Mouse (Mus musculus) central nervous system, embryonic 18 days (tissue): ENCODE data around the gene Tmem246. TPM values are rescaled to one million over a fixed set of nuclear protein-coding genes. Genes with fewer than 3 reads are reported as not detected.

Experiments used
- polyA plus RNA-seq: library from polyadenylated mRNA; depleted of rRNA; stranded (reverse); fragments of >200 nt; gene quantifications from 2 replicates; pipeline ENCODE4 v1.2.3, GENCODE M21; 2012; rRNA removed

Tmem246 gene
- polyA plus RNA-seq = 83.6 and 89.8 TPM in 2 replicates

GRCm38 (mm10) chr4:49597183-49598100 is at the start of gene Tmem246:
Gene Tmem246, minus strand, starts transcription at chr4:49597876.

GRCm38 (mm10) chr4:49631319-49632138 is 33.9 kb upstream of the Tmem246 start, which contains the start of gene Rnf20:
Gene Rnf20, plus strand, starts transcription at chr4:49632006.

DNA sequence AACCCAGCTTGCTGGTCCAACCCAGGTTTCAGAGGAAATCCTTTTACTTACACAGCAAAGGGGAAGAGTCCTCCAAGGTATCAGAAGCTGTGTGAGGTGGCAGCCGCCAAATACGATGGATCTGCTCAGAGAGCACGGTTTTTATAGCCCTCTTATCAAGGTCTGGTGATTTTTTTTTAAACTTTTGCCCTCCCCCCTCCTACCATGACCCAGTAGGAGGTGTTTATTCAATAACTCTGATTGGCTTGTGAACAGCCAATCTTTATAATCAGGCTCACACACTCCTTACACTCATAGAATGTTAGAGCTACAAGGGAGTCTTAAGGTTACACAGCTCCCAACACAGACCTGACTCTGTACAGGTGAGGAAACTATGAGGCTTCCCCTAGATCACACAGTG is 48.3 kb downstream of the Tmem246 start, which contains the start of gene Aldob:
TSS of gene Aldob (minus strand) at position 164 of the 400 bp plus-strand sequence.

Other genes starting within 250 kb of the Tmem246 start
- 0.09 TPM in 1 of 2 replicates, not detected in the other for gene Acnat2, start 189.7 kb downstream of the Tmem246 start, polyA plus RNA-seq
- 0.05 and 0.12 TPM in 2 replicates for gene Acnat1, start 124.0 kb downstream of the Tmem246 start, polyA plus RNA-seq
- gene Baat, start 91.3 kb downstream of the Tmem246 start, polyA plus RNA-seq = 0.09 and 0.12 TPM in 2 replicates
- 26.1 and 27.6 TPM in 2 replicates for gene Mrpl50, start 76.8 kb downstream of the Tmem246 start, polyA plus RNA-seq
- 6.7 and 6.9 TPM in 2 replicates for gene Zfp189, start 76.7 kb downstream of the Tmem246 start, polyA plus RNA-seq
- 1.4 and 2.0 TPM in 2 replicates for gene Aldob, start 48.3 kb downstream of the Tmem246 start, polyA plus RNA-seq
- gene Rnf20, start 34.1 kb upstream of the Tmem246 start, polyA plus RNA-seq = 63.5 and 64.4 TPM in 2 replicates
- gene Ppp3r2, start 84.1 kb upstream of the Tmem246 start, polyA plus RNA-seq = 0.32 and 0.35 TPM in 2 replicates
- gene Grin3a, start 247.9 kb upstream of the Tmem246 start, polyA plus RNA-seq = 24.5 and 28.5 TPM in 2 replicates